Mouse (Mus musculus) naive thymus-derived CD4-positive, alpha-beta T cell, adult 5 months (primary cell): ENCODE results near the gene Pex11g. TPM values are rescaled to one million over a fixed set of nuclear protein-coding genes. Genes with fewer than 3 reads are reported as not detected.

Experiments used
- polyA plus RNA-seq: library from polyadenylated mRNA; unstranded; fragments of 100-300 nt; shearing (Covaris generic); gene quantifications from one replicate; pipeline ENCODE4 v1.2.1, GENCODE M21; 2017

Gene Pex11g
- 2.6 TPM for polyA plus RNA-seq

GRCm38 (mm10) chr8:3467006-3467885 lies at the start of gene Pex11g:
Gene Pex11g (minus strand): TSS chr8:3467680.

DNA sequence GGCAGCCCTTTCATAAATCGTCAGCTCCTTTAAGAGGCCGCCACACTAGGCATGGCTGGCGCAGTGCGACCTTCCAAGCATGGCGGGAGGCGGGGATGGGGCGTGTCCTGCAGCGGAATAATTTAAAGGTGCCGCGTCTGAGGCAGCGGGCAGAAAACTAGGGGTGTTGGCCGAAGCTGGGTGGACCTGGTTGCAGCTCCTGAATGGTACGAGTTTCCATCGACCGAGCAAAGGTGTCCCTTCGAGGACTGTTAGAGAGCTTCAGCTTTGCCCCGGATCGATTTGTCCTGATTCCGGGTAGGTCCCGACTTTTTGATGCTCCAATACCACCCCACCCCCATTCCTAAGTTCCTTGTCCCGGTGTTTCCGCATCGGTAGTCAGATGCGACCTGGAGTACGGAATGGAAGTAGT lies 47.8 kb upstream of the Pex11g start, which contains the start of gene Pnpla6:
Pnpla6 (plus strand) TSS at position 125 of the 412 bp plus-strand sequence.

GRCm38 (mm10) chr8:3500235-3501090 lies 33.0 kb upstream of the Pex11g start, which contains the start of gene Mcoln1:
Gene Mcoln1 (plus strand): TSS chr8:3500457.

DNA sequence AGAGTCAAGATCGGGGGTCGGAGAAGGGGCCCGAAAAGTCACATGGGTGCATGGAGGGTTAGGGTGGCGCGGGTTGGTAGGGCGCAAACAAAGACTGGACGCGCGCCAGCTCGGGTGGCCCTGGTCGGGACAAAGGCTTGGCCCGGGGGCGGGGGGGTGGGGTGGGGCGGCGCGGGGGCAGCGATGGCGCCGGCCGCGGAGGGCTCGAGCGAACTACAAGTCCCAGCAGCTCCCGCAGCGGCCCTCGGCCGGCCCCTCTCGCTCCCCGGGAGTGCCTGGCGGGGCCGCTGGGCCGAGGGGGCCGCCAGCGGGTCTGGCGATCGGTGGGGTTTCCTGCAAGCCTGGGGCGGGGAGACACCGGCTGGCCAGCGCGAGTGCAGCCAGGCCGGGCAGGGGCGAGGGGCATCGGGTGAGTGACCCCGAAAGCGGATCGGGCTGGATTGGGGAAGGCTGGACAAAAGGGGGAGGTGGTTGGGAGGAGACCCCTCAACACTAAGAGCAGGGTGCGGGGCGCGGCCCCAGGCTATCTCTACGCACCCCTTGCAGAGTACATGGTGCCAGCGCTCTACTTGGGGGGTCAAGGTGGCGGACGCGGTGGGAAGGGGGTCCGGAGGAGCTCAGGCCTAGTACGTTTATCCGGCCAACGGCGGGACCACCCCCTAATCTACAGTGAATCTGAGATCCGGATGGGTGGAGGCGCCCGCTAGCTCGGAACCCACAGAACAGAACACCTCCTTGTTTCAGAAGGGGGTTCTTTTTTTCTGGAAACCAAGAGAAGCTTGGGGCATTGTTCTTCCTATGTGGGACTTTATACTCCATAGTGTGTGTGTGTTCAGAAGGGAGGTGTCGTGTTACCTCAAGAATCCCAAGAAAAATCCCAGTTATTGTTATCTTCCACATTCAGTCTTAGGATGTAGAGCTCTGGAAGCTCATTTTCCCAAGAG lies 25.7 kb upstream of the Pex11g start, which contains the start of gene Zfp358:
Zfp358 (plus strand) TSS at position 238 of the 944 bp plus-strand sequence.

GRCm38 (mm10) chr8:3470562-3470961 lies 3.1 kb upstream of the Pex11g start, which contains the start of gene Tex45:
Gene Tex45 (plus strand): TSS chr8:3470862.

Other genes starting within 250 kb of the Pex11g start
- 44.0 TPM for gene Insr, start 188.1 kb downstream of the Pex11g start, polyA plus RNA-seq
- 167 TPM for gene A430078G23Rik, start 114.3 kb downstream of the Pex11g start, polyA plus RNA-seq
- 127 TPM for gene Arhgef18, start 74.7 kb downstream of the Pex11g start, polyA plus RNA-seq
- gene Tex45, start 3.2 kb upstream of the Pex11g start, polyA plus RNA-seq: not detected
- 3.8 TPM for gene Zfp358, start 25.5 kb upstream of the Pex11g start, polyA plus RNA-seq
- gene Mcoln1, start 32.8 kb upstream of the Pex11g start, polyA plus RNA-seq: 131 TPM
- gene Pnpla6, start 47.7 kb upstream of the Pex11g start, polyA plus RNA-seq: 27.4 TPM
- not detected for gene C330021F23Rik, start 100.3 kb upstream of the Pex11g start, polyA plus RNA-seq
- gene Camsap3, start 119.6 kb upstream of the Pex11g start, polyA plus RNA-seq: not detected
- gene Xab2, start 153.6 kb upstream of the Pex11g start, polyA plus RNA-seq: 121 TPM
- gene Pet100, start 153.9 kb upstream of the Pex11g start, polyA plus RNA-seq: 67.6 TPM
- not detected for gene Pcp2, start 157.9 kb upstream of the Pex11g start, polyA plus RNA-seq
- 200 TPM for gene Stxbp2, start 163.3 kb upstream of the Pex11g start, polyA plus RNA-seq
- not detected for gene Retn, start 188.1 kb upstream of the Pex11g start, polyA plus RNA-seq
- gene Mcemp1, start 198.1 kb upstream of the Pex11g start, polyA plus RNA-seq: not detected
- not detected for gene Fcor, start 204.7 kb upstream of the Pex11g start, polyA plus RNA-seq
- 19.1 TPM for gene Trappc5, start 208.6 kb upstream of the Pex11g start, polyA plus RNA-seq
- not detected for gene Fcer2a, start 226.5 kb upstream of the Pex11g start, polyA plus RNA-seq